16 mouse cellular contexts compared by ENCODE assay signal in genomic region chr2:93223463-93223862, GRCm38 (mm10). TPM values are rescaled to one million over a fixed set of nuclear protein-coding genes. Genes with fewer than 3 reads are reported as not detected.
DNase-seq lines count a peak whose midpoint lies in the region; ATAC-seq lines count a peak whose summit lies in the region.
"Had no signal": no experiment of that assay in that cellular context is flagged by ENCODE, and none has a peak within 500 bp of the region (broad histone marks: within the 10 kb centered on the region; RNA-seq: fewer than 3 reads in every experiment).

No protein-coding gene starts in this region.

- no peaks in the 10 kb centered on the region for H3K9me3 ChIP-seq in heart, embryonic 12.5 days (replicated peaks)
- H3K9me3 ChIP-seq in midbrain, embryonic 10.5 days (replicated peaks), result no peaks in the 10 kb centered on the region
- H3K9me3 ChIP-seq in midbrain, embryonic 14.5 days (ENCODE audit: control insufficient read depth, low read length), result no peaks in the 10 kb centered on the region
- H3K9me3 ChIP-seq: embryonic facial prominence, embryonic 15.5 days; G1E had no signal

- H3K4me1 ChIP-seq in heart, embryonic 12.5 days (replicated peaks), result peaks cover 25% of the 10 kb centered on the region
- peaks cover 78% of the 10 kb centered on the region for H3K4me1 ChIP-seq in midbrain, embryonic 10.5 days
- H3K4me1 ChIP-seq in midbrain, embryonic 14.5 days (ENCODE audit: control insufficient read depth, insufficient read depth, low read length), result peaks cover 10% of the 10 kb centered on the region

- DNase-seq in heart, adult 11 months, result peak; percentile 96
- no peak for DNase-seq in midbrain, embryonic 10.5 days (ENCODE audit: low spot score)
- DNase-seq in midbrain, embryonic 14.5 days, result no peak
- peak; percentile 79 for DNase-seq in cerebellum, adult 9-10 months
- DNase-seq in lung, postnatal 36 days, result peak; percentile 29
- no peak for DNase-seq in embryo, embryonic 10.5 days (ENCODE audit: low spot score)
- DNase-seq in thymus, adult 18-20 months, result no peak
- DNase-seq: forebrain, postnatal 0 days; kidney, postnatal 14 days had no signal

- H3K9ac ChIP-seq in heart, embryonic 12.5 days, result no peak overlapping the region
- no peak overlapping the region for H3K9ac ChIP-seq in midbrain, embryonic 14.5 days (replicated peaks; ENCODE audit: low read length)
- H3K9ac ChIP-seq: embryonic facial prominence, embryonic 15.5 days; forebrain, postnatal 0 days; liver, embryonic 14.5 days had no signal

- no peak overlapping the region for H3K4me3 ChIP-seq in heart, embryonic 12.5 days
- H3K4me3 ChIP-seq in midbrain, embryonic 10.5 days, result no peak overlapping the region
- no peak overlapping the region for H3K4me3 ChIP-seq in midbrain, embryonic 14.5 days (replicated peaks; ENCODE audit: low read depth, low read length)
- H3K4me3 ChIP-seq: embryonic facial prominence, embryonic 15.5 days; myocyte had no signal

- 26% methylated on average over 6 of the region's 6 CpGs for WGBS in heart, embryonic 12.5 days
- WGBS in midbrain, embryonic 10.5 days, result 68% methylated on average over 6 of the region's 6 CpGs
- 42% methylated on average over 6 of the region's 6 CpGs for WGBS in midbrain, embryonic 14.5 days

- peaks cover 28% of the 10 kb centered on the region for H3K36me3 ChIP-seq in heart, embryonic 12.5 days
- H3K36me3 ChIP-seq in midbrain, embryonic 10.5 days, result peaks cover 61% of the 10 kb centered on the region
- H3K36me3 ChIP-seq in midbrain, embryonic 14.5 days (ENCODE audit: control insufficient read depth, insufficient read depth, low read length), result no peaks in the 10 kb centered on the region
- H3K36me3 ChIP-seq: embryonic facial prominence, embryonic 15.5 days; G1E had no signal

- H3K27me3 ChIP-seq in heart, embryonic 12.5 days (replicated peaks), result no peaks in the 10 kb centered on the region
- peaks cover 33% of the 10 kb centered on the region for H3K27me3 ChIP-seq in midbrain, embryonic 10.5 days (ENCODE audit: low read depth, poor library complexity, severe bottlenecking)
- H3K27me3 ChIP-seq in midbrain, embryonic 14.5 days (ENCODE audit: control insufficient read depth, insufficient read depth, low read length), result no peaks in the 10 kb centered on the region
- H3K27me3 ChIP-seq: embryonic facial prominence, embryonic 15.5 days had no signal

- H3K27ac ChIP-seq in heart, embryonic 12.5 days (ENCODE audit: poor library complexity, severe bottlenecking), result no peak overlapping the region
- H3K27ac ChIP-seq in midbrain, embryonic 10.5 days (replicated peaks), result peak overlapping the region; percentile 57
- H3K27ac ChIP-seq in midbrain, embryonic 14.5 days (replicated peaks; ENCODE audit: low read depth, low read length), result no peak overlapping the region
- H3K27ac ChIP-seq: embryonic facial prominence, embryonic 15.5 days; hindbrain, postnatal 0 days; liver, embryonic 14.5 days had no signal

- H3K4me2 ChIP-seq in heart, embryonic 12.5 days, result no peak overlapping the region
- H3K4me2 ChIP-seq in midbrain, embryonic 14.5 days (ENCODE audit: low read length), result no peak overlapping the region
- H3K4me2 ChIP-seq: embryonic facial prominence, embryonic 15.5 days had no signal

- ATAC-seq in heart, embryonic 12.5 days (ENCODE audit: insufficient number of reproducible peaks, low FRiP score), result no peak
- ATAC-seq in midbrain, embryonic 14.5 days (ENCODE audit: low FRiP score, low TSS enrichment), result no peak
- ATAC-seq: activated CD4-positive, CD25-positive, alpha-beta regulatory T cell, adult 4 months; forebrain, postnatal 0 days; hindbrain, postnatal 0 days had no signal

RNA-seq across cellular contexts. Expression of gene Trp53i11, which starts 36.1 kb away (rescaled TPM):
- 25.2 and 26.7 TPM in 2 replicates for polyA plus RNA-seq in heart, embryonic 12.5 days (2016; fragmentation: Nextera tagmentation; extraction: Ambion mirVana)
- 171 and 214 TPM in 2 replicates for polyA plus RNA-seq in midbrain, embryonic 10.5 days (2016; fragmentation: Nextera tagmentation; extraction: Ambion mirVana)
- 122 and 165 TPM in 2 replicates for polyA plus RNA-seq in midbrain, embryonic 14.5 days (2014; fragmentation: Nextera tagmentation; extraction: Ambion mirVana)
- polyA plus RNA-seq: G1E had no signal

Comparison
In these comparisons a context has a peak if more than half of its experiments do, and no peak if none do; other contexts are left out.
1. DNase-seq: peak in heart, adult 11 months (single experiment), cerebellum, adult 9-10 months (single experiment) and lung, postnatal 36 days (single experiment); none in midbrain, embryonic 10.5 days (single experiment), midbrain, embryonic 14.5 days (single experiment), embryo, embryonic 10.5 days (single experiment) and thymus, adult 18-20 months (0 of 2).